Mouse (Mus musculus) hindbrain, embryonic 12.5 days (tissue): ENCODE data around the gene H2-Q1. TPM values are rescaled to one million over a fixed set of nuclear protein-coding genes. Genes with fewer than 3 reads are reported as not detected.
"Not testable (repeated sequence)": the region's sequence is repeated elsewhere in the genome, so short reads cannot be mapped to it uniquely, and the experiment has no call there.

ENCODE experiments used
- ATAC-seq: fragments of 200-750 bp; cut with Nextera tagmentation; 2 replicates; pipeline ENCODE4 v1.8.0; 2017; ENCODE audit warnings: moderate TSS enrichment; ENCODE audit not compliant: low FRiP score
- H3K27ac ChIP-seq: fragments of 300-500 bp; sonication (generic); 2 replicates; pipeline ENCODE4 v1.5.1; 2016; ENCODE audit warnings: mild to moderate bottlenecking
- H3K27me3 ChIP-seq: fragments of 300-500 bp; sonication (generic); 2 replicates; pipeline ENCODE4 v1.6.1; 2016; ENCODE audit warnings: mild to moderate bottlenecking
- H3K36me3 ChIP-seq: fragments of 300-500 bp; sonication (generic); 2 replicates; pipeline ENCODE4 v1.6.1; 2016; ENCODE audit warnings: mild to moderate bottlenecking
- H3K4me1 ChIP-seq: fragments of 300-500 bp; sonication (generic); 2 replicates; pipeline ENCODE4 v1.6.1; 2016
- H3K4me2 ChIP-seq: fragments of 300-500 bp; sonication (generic); replicated peaks from 2 replicates; pipeline ENCODE4 v1.6.1; 2016; ENCODE audit warnings: mild to moderate bottlenecking
- H3K4me3 ChIP-seq: fragments of 300-500 bp; sonication (generic); 2 replicates; pipeline ENCODE4 v1.5.1; 2016; ENCODE audit warnings: mild to moderate bottlenecking
- H3K9ac ChIP-seq: fragments of 300-500 bp; sonication (generic); 2 replicates; pipeline ENCODE4 v1.6.1; 2016; ENCODE audit warnings: mild to moderate bottlenecking, moderate library complexity
- H3K9me3 ChIP-seq: fragments of 300-500 bp; sonication (generic); replicated peaks from 2 replicates; pipeline ENCODE4 v1.6.1; 2016; ENCODE audit warnings: mild to moderate bottlenecking
- WGBS: fragments of 180-500 bp; shearing (Covaris S2); methylation state at CpG from one replicate; pipeline ENCODE4 v1.1.7; 2016; 5-methylcytosine and 5-hydroxymethylcytosine counted together
- polyA plus RNA-seq: library from polyadenylated mRNA; unstranded; fragments of >200 nt; fragmentation: Nextera tagmentation; extraction: Ambion mirVana; gene quantifications from 2 replicates; pipeline ENCODE4 v1.2.1, GENCODE M21; 2016

H2-Q1 gene
- polyA plus RNA-seq = 0.12 TPM in 1 of 2 replicates, not detected in the other

DNA sequence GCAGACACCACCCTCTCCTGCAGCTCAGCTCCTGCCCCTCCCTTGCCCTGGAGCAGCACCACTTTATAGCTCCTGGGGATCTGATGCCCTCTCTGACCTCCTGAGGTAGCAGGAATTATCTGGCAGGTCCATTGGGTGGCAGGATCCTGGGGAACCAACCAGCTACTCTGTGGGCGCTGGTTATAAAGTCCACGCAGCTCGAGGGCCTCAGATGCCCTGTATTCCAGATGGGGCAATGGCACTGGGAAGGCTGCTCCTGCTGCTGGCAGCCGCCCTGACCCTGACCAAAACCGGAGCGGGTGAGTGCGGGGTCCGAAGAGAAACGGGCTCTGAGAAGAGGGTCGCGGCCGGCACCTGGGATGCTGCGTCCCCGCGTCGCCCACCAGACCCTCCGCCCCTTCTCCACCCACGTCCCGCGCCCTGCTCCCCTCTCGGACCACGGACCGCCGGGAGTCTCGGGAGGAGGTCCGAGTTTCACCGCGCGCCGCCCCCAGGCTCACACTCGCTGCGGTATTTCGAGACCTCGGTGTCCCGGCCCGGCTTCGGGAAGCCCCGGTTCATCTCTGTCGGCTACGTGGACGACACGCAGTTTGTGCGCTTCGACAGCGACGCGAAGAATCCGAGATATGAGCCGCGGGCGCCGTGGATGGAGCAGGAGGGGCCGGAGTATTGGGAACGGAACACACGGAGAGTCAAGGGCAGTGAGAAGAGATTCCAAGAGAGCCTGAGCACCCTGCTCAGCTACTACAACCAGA lies at the start of gene H2-Q1:
Gene H2-Q1, plus strand, starts transcription at position 79 of the 755 bp plus-strand sequence.
- H3K27me3 ChIP-seq = peaks cover 53% of the 10 kb centered on the region

DNA sequence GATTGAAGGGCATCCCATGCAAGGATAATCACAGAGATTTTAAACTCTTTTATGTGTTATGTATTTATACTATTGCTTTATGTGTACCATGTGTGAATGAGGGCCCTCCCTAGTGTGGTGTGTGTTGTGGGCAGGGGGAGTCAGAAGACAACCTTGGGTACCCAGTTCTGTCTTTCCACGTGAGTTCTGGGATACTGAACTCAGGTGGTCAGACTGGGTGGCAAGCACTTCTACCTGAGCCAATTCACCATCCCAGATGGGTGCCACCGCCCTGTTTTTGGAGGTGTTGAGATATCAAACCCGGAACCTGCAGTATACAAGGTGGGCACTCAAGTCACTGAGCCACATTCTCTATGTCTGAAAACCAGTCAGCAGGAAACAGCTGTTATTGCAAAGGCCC lies 48.0 kb upstream of the H2-Q1 start:
- ATAC-seq = no peak
- WGBS = 60% methylated on average over 3 of the region's 3 CpGs

More for the DNA sequence above, at the start of gene H2-Q1:
- no peak for ATAC-seq
- 2% methylated on average over 53 of the region's 55 CpGs for WGBS
- Histone ChIP-seq H3K4me1 (peaks cover 8% of the 10 kb centered on the region), H3K9ac (0 out of 2 replicates have a peak within 1 kb of the TSS, but pooled peaks have one; percentile 38), H3K4me3 (peak within 1 kb of the TSS; percentile 34), H3K9me3 (no peaks in the 10 kb centered on the region), H3K4me2 (peak within 1 kb of the TSS; percentile 60), H3K36me3 (no peaks in the 10 kb centered on the region), H3K27ac (no peak within 1 kb of the TSS)

DNA sequence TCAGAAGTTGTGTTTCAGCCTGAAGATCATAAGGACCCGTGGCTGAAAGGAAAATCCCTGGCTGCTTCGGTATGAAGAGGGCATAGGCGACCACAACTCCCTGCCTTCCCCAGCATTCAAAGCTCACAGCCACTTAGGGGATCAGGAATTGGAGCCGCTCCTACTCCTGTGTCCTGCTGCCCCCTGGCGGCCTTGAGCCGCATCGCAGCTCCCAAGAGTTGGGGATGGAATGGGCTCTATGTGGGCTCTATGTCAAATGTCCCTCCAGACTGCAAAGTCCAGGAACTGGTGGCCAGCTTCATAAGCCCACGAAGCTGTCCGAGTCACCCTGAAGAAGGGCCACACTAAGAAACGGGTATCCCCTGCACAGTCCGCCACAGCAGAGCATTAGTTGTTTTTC lies 45.4 kb upstream of the H2-Q1 start:
- Histone ChIP-seq H3K9ac (no peak overlapping the region), H3K36me3 (no peaks in the 10 kb centered on the region), H3K4me3 (no peak overlapping the region), H3K9me3 (0 out of 2 replicates have a peak, but pooled peaks cover 3% of the 10 kb centered on the region), H3K4me2 (no peak overlapping the region), H3K27ac (no peak overlapping the region), H3K27me3 (peaks cover 24% of the 10 kb centered on the region), H3K4me1 (no peaks in the 10 kb centered on the region)
- ATAC-seq = peak; percentile 52; the same call in 1 of the 2 replicates
- WGBS = 4% methylated on average over 11 of the region's 11 CpGs

More for the DNA sequence above, 48.0 kb upstream of the H2-Q1 start:
- peaks cover 22% of the 10 kb centered on the region for H3K27me3 ChIP-seq
- H3K9ac ChIP-seq = no peak overlapping the region
- H3K27ac ChIP-seq = no peak overlapping the region
- H3K36me3 ChIP-seq = no peaks in the 10 kb centered on the region
- H3K4me2 ChIP-seq = no peak overlapping the region
- H3K4me1 ChIP-seq = no peaks in the 10 kb centered on the region
- 0 out of 2 replicates have a peak, but pooled peaks cover 3% of the 10 kb centered on the region for H3K9me3 ChIP-seq
- no peak overlapping the region for H3K4me3 ChIP-seq

DNA sequence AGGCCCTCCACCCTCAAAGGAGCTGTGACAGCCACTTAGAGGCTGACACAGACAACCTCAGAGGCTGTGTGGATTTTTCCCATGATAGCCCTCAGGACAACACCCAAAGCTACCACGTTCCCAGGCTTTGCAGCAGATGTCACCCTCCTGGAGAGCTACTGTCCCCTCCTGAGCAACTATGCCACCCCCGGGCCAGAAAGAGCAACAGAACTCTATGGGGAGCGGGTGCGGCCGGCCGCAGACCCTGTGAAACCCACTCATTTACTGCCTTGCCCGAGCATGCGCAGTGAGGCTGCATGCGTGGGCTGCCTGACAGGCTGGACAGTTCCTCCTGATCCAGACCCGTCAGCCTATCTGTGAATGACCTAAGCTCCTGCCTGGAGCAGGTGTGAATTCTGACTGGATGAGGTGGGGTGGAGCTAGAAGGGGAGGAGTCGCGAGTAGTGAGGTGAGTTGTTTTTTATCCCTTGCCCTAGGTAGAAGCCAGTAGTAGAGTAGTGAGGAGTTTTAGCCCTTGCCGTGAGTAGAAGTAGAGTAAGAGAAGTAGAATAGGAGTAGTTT lies 43.8 kb upstream of the H2-Q1 start:
- H3K27me3 ChIP-seq = peaks cover 24% of the 10 kb centered on the region
- no peaks in the 10 kb centered on the region for H3K4me1 ChIP-seq
- H3K27ac ChIP-seq = no peak overlapping the region
- H3K9ac ChIP-seq = no peak overlapping the region
- WGBS = 21% methylated on average over 13 of the region's 13 CpGs
- H3K36me3 ChIP-seq = no peaks in the 10 kb centered on the region
- no peak for ATAC-seq
- H3K4me3 ChIP-seq = no peak overlapping the region
- H3K9me3 ChIP-seq = 0 out of 2 replicates have a peak, but pooled peaks cover 3% of the 10 kb centered on the region
- peak overlapping the region; percentile 37 for H3K4me2 ChIP-seq

DNA sequence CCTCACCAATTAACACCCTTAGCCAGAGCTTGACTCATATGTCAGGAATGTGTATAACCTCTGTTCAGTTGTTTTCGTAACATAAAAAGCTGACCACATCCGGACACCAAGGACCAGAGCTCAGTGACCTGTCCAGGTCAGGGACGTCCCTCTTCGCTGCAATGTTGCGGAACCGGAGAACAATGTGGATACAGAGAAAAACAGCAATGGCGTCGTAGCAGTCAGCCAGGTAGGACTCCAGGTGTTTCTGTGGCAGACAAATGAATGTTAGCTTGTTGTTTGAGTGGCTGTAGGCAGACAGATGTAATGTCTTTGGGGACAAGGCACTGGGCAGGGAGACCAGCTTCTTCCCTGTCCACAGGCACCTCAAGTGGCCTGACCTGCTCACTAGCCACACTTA lies 42.2 kb upstream of the H2-Q1 start:
- H3K36me3 ChIP-seq = no peaks in the 10 kb centered on the region
- ATAC-seq = no peak
- WGBS = 82% methylated on average over 8 of the region's 8 CpGs
- no peak overlapping the region for H3K4me3 ChIP-seq
- 0 out of 2 replicates have a peak, but pooled peaks cover 3% of the 10 kb centered on the region for H3K9me3 ChIP-seq
- H3K4me2 ChIP-seq = no peak overlapping the region
- no peaks in the 10 kb centered on the region for H3K4me1 ChIP-seq
- no peak overlapping the region for H3K27ac ChIP-seq
- no peak overlapping the region for H3K9ac ChIP-seq
- H3K27me3 ChIP-seq = peaks cover 24% of the 10 kb centered on the region

DNA sequence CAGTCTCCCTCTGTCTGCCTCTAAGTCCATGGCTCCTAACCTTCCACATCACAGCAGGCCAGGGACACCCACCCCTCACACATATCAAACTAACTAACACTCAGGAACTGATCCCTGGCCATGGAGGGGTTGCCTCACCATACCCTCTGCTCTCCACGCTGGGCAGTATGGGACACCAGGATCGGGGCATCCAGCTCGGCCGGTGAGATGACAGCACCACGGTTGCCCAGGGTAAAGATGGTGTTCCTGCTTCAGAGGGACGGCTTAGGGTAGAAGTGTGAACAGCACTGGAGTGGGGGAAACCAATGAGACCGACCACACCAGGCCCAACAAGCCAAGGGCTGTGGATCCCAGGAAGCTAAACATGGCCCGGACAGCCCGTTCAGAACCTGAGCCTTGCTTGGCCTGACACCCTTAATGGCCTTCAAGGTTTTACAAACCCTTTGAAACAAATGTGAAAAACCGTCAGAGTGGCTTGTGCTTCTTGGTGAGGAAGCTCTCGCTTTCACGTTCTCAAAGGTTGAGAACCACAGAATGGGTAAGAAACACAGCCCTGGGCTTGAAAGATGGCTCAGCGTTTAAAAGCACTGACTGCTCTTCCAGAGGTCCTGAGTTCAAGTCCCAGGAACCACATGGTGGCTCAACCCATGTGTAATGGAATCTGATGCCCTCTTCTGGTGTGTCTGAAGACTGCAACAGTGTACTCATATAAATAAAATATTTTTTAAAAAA lies 41.1 kb upstream of the H2-Q1 start:
- 86% methylated on average over 13 of the region's 13 CpGs for WGBS
- H3K9ac ChIP-seq = no peak overlapping the region
- no peak for ATAC-seq
- H3K36me3 ChIP-seq = no peaks in the 10 kb centered on the region
- H3K4me1 ChIP-seq = no peaks in the 10 kb centered on the region
- no peaks in the 10 kb centered on the region for H3K9me3 ChIP-seq
- no peak overlapping the region for H3K4me3 ChIP-seq
- H3K27ac ChIP-seq = no peak overlapping the region
- H3K27me3 ChIP-seq = peaks cover 24% of the 10 kb centered on the region
- no peak overlapping the region for H3K4me2 ChIP-seq

DNA sequence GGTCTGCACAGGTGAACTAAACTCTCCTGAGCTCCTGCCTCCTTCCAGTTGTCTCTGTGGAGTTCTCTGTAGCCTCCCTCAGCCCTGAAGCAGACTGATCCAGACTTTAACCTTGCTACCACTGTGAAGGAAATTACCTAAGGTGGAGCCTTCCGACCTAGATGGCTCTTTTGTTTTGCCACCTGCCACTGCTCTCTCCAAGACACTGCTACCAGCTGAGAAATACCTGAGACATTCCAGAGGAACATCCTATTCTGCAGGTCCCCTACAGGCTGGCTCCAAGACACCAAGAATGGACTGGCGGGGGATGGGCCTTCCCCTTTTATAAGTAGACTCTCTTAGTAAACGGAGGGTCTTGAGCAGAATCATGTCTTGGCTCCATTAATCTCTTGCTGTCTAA lies 39.9 kb upstream of the H2-Q1 start:
- H3K4me3 ChIP-seq = no peak overlapping the region
- H3K27ac ChIP-seq = no peak overlapping the region
- H3K4me2 ChIP-seq = no peak overlapping the region
- no peaks in the 10 kb centered on the region for H3K4me1 ChIP-seq
- no peak for ATAC-seq
- no peaks in the 10 kb centered on the region for H3K36me3 ChIP-seq
- no peaks in the 10 kb centered on the region for H3K9me3 ChIP-seq
- 71% methylated on average over 3 of the region's 3 CpGs for WGBS
- H3K27me3 ChIP-seq = peaks cover 21% of the 10 kb centered on the region
- H3K9ac ChIP-seq = no peak overlapping the region

DNA sequence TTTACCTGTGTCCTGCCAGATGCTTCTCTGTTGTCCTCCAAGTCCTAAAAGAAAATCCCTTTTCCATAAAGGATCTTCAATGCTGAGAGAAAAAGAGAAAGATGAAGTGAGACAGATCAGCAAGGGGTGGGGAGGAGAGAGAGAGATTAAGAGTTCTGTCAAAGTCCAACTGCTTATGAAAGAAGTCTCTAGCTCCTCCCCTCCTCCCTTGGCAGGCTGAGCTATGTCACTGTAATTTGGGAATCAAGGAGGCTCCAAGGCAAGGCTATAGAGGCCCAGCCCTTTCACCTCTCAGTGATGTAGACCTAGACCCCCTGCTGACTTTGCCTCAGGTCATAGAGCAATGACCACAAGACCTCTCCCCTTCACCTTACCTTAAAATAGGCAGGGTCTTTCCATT lies 34.8 kb upstream of the H2-Q1 start:
- H3K4me1 ChIP-seq = no peaks in the 10 kb centered on the region
- no peak overlapping the region for H3K4me3 ChIP-seq
- H3K27ac ChIP-seq = no peak overlapping the region
- H3K9ac ChIP-seq = no peak overlapping the region
- H3K36me3 ChIP-seq = no peaks in the 10 kb centered on the region
- H3K27me3 ChIP-seq = no peaks in the 10 kb centered on the region
- no peak for ATAC-seq
- no peaks in the 10 kb centered on the region for H3K9me3 ChIP-seq
- no peak overlapping the region for H3K4me2 ChIP-seq

DNA sequence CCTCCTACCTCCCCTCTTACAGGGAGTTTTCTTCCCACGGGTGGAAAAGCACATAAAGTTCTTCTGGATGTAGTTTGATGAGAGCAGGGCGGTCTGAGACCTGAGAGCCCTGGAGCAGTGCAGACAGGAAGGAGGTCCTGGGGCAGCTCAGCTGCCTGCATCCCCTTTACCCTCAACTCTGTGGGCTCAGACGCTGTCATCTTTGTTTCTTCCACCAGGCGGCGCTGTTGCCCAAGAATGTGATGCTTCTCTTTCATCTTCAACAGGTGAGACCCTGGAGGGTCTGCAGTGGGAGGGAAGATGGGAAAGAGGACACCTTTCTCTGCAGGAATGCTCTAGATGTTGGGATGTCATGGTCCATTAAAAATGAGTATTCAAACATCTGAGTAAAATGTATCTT lies 24.4 kb upstream of the H2-Q1 start:
- not testable (repeated sequence) for H3K4me3 ChIP-seq, H3K9ac ChIP-seq
- 3% methylated on average over 5 of the region's 5 CpGs for WGBS

DNA sequence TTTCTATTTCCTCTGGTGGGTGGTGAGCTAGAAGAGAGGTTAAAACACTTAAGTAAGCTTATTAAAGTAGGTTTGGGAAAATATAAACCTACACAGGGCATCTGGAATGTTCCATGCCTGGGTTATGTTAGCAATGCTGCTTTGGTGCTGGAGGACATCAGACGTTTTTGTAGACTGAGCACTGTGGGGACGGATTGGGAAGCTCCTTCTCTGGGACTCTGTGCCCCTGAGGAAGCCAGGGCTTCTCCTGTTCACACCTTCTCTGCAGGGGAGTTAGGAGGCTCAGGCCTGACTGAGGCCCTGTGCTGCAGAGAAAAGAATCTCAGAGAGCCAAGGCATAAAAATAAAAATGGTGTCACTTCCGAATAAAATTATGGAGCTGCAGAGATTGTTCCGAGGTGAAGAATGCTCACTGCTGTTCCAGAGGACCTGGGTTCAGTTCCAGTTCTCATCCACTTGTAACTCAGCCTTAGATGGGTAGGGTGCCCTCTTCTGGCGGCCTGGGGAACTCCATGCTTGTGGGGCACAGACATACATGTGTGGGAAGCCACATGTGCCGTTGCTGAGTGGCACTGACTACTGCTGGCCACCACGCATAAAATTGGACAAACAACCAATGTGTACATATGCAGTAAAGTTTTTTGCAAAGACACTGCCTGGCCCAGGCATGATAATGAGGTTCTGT lies 19.8 kb upstream of the H2-Q1 start:
- not testable (repeated sequence) for H3K27me3 ChIP-seq

More for the DNA sequence above, 24.4 kb upstream of the H2-Q1 start:
- H3K27me3 ChIP-seq, ATAC-seq, H3K9me3 ChIP-seq, H3K27ac ChIP-seq, H3K4me1 ChIP-seq, H3K4me2 ChIP-seq, H3K36me3 ChIP-seq: not testable (repeated sequence)

DNA sequence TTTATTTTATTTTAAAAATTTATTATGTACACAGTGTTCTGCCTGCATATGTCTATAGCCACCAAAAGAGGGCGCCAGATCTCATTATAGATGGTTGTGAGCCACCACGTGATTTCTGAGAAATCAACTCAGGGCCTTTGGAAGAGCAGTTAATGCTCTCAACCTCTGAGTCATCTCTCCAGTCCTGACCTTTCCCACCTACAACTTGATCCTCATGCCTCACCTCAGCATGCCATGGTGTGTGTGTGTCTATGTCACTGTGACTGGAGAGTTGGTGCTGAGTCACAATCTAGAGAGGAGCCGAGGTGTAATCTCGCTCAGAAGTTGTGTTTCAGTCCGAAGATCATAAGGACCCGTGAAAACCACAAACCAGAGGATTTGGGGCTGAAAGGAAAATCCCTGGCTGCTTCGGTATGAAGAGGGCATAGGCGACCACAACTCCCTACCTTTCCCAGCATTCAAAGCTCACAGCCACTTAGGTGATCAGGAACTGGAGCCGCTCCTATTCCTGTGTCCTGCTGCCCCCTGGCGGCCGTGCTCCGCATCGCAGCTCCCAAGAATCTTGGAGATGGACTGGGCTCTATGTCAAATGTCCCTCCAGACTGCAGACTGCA lies 18.5 kb upstream of the H2-Q1 start:
- no peaks in the 10 kb centered on the region for H3K36me3 ChIP-seq
- WGBS = 25% methylated on average over 13 of the region's 13 CpGs
- ATAC-seq = no peak

More for the DNA sequence above, 19.8 kb upstream of the H2-Q1 start:
- not testable (repeated sequence) for H3K9ac ChIP-seq, H3K9me3 ChIP-seq, ATAC-seq, H3K4me1 ChIP-seq, H3K27ac ChIP-seq, H3K4me3 ChIP-seq, H3K36me3 ChIP-seq, H3K4me2 ChIP-seq
- 86% methylated on average over 7 of the region's 7 CpGs for WGBS

More for the DNA sequence above, 18.5 kb upstream of the H2-Q1 start:
- Histone ChIP-seq H3K4me3 (no peak overlapping the region), H3K27ac (no peak overlapping the region), H3K9ac (no peak overlapping the region), H3K27me3 (no peaks in the 10 kb centered on the region; the same call in 1 of the 2 replicates), H3K4me2 (no peak overlapping the region), H3K9me3 (no peaks in the 10 kb centered on the region), H3K4me1 (no peaks in the 10 kb centered on the region)
